ENCODE assay signal across 12 mouse cellular contexts in genomic region chr15:10738354-10739142, GRCm38 (mm10). TPM values are rescaled to one million over a fixed set of nuclear protein-coding genes. Genes with fewer than 3 reads are reported as not detected.
DNase-seq lines count a peak whose midpoint lies in the region; ATAC-seq and TF ChIP-seq lines count a peak whose summit lies in the region.
"Had no signal": no experiment of that assay in that cellular context is flagged by ENCODE, and none has a peak within 500 bp of the region (broad histone marks: within the 10 kb centered on the region; RNA-seq: fewer than 3 reads in every experiment).

No protein-coding gene starts in this region.

- no peak overlapping the region for H3K4me2 ChIP-seq in heart, postnatal 0 days (ENCODE audit: low read depth, low read length)
- no peak overlapping the region for H3K4me2 ChIP-seq in heart, embryonic 12.5 days
- no peak overlapping the region for H3K4me2 ChIP-seq in neural tube, embryonic 15.5 days
- no peak overlapping the region for H3K4me2 ChIP-seq in lung, embryonic 15.5 days
- H3K4me2 ChIP-seq in stomach, embryonic 16.5 days (ENCODE audit: low read depth, low read length): no peak overlapping the region
- H3K4me2 ChIP-seq: liver, embryonic 15.5 days had no signal

- H3K27ac ChIP-seq in heart, postnatal 0 days (ENCODE audit: low read depth): 0 out of 2 replicates have a peak overlapping the region, but pooled peaks have one; percentile 9
- no peak overlapping the region for H3K27ac ChIP-seq in heart, embryonic 12.5 days (ENCODE audit: poor library complexity, severe bottlenecking)
- no peak overlapping the region for H3K27ac ChIP-seq in neural tube, embryonic 15.5 days (replicated peaks)
- peak overlapping the region; percentile 78 for H3K27ac ChIP-seq in lung, embryonic 15.5 days
- H3K27ac ChIP-seq in stomach, embryonic 16.5 days (ENCODE audit: low read length): peak overlapping the region; percentile 4; the same call in 1 of the 2 replicates
- no peak overlapping the region for H3K27ac ChIP-seq in thymus, adult 2 months (ENCODE audit: control insufficient read depth, insufficient read depth, low read length)
- H3K27ac ChIP-seq: liver, embryonic 15.5 days had no signal

- WGBS in heart, postnatal 0 days: 48% methylated on average over 6 of the region's 6 CpGs
- WGBS in heart, embryonic 12.5 days: 50% methylated on average over 6 of the region's 6 CpGs
- WGBS in neural tube, embryonic 15.5 days: 84% methylated on average over 6 of the region's 6 CpGs
- 38% methylated on average over 6 of the region's 6 CpGs for WGBS in lung, embryonic 15.5 days
- 60% methylated on average over 6 of the region's 6 CpGs for WGBS in stomach, embryonic 16.5 days
- 58% methylated on average over 6 of the region's 6 CpGs for WGBS in thymus, adult 2 months

- no peak overlapping the region for H3K4me3 ChIP-seq in heart, postnatal 0 days (ENCODE audit: low read depth, low read length)
- H3K4me3 ChIP-seq in heart, embryonic 12.5 days: no peak overlapping the region
- no peak overlapping the region for H3K4me3 ChIP-seq in neural tube, embryonic 15.5 days (replicated peaks)
- H3K4me3 ChIP-seq in lung, embryonic 15.5 days: no peak overlapping the region
- no peak overlapping the region for H3K4me3 ChIP-seq in stomach, embryonic 16.5 days (replicated peaks; ENCODE audit: low read length)
- H3K4me3 ChIP-seq in thymus, adult 2 months (ENCODE audit: control insufficient read depth, insufficient read depth, low read length): no peak overlapping the region
- H3K4me3 ChIP-seq: liver, embryonic 15.5 days had no signal

- no peaks in the 10 kb centered on the region for H3K36me3 ChIP-seq in heart, postnatal 0 days (replicated peaks; ENCODE audit: control insufficient read depth, insufficient read depth, low read length)
- no peaks in the 10 kb centered on the region for H3K36me3 ChIP-seq in heart, embryonic 12.5 days
- H3K36me3 ChIP-seq in neural tube, embryonic 15.5 days: no peaks in the 10 kb centered on the region
- H3K36me3 ChIP-seq in lung, embryonic 15.5 days: no peaks in the 10 kb centered on the region
- no peaks in the 10 kb centered on the region for H3K36me3 ChIP-seq in stomach, embryonic 16.5 days (ENCODE audit: control insufficient read depth, insufficient read depth, low read length)
- H3K36me3 ChIP-seq in thymus, adult 2 months (ENCODE audit: control insufficient read depth, insufficient read depth, low read length): no peaks in the 10 kb centered on the region
- H3K36me3 ChIP-seq: liver, embryonic 15.5 days had no signal

- H3K9ac ChIP-seq in heart, postnatal 0 days (replicated peaks; ENCODE audit: low read depth, low read length): no peak overlapping the region
- no peak overlapping the region for H3K9ac ChIP-seq in heart, embryonic 12.5 days
- no peak overlapping the region for H3K9ac ChIP-seq in neural tube, embryonic 15.5 days (replicated peaks)
- no peak overlapping the region for H3K9ac ChIP-seq in lung, embryonic 15.5 days
- H3K9ac ChIP-seq in stomach, embryonic 16.5 days (ENCODE audit: low read length): no peak overlapping the region
- H3K9ac ChIP-seq: liver, embryonic 15.5 days had no signal

- peaks cover 12% of the 10 kb centered on the region; the same call in 1 of the 2 replicates for H3K4me1 ChIP-seq in heart, postnatal 0 days (ENCODE audit: control insufficient read depth, insufficient read depth)
- H3K4me1 ChIP-seq in heart, embryonic 12.5 days (replicated peaks): peaks cover 18% of the 10 kb centered on the region
- H3K4me1 ChIP-seq in neural tube, embryonic 15.5 days: no peaks in the 10 kb centered on the region
- peaks cover 22% of the 10 kb centered on the region for H3K4me1 ChIP-seq in lung, embryonic 15.5 days
- peaks cover 4% of the 10 kb centered on the region; the same call in 1 of the 2 replicates for H3K4me1 ChIP-seq in stomach, embryonic 16.5 days (ENCODE audit: control insufficient read depth, insufficient read depth, low read length)
- no peaks in the 10 kb centered on the region for H3K4me1 ChIP-seq in thymus, adult 2 months (replicated peaks; ENCODE audit: control insufficient read depth, insufficient read depth, low read length)
- H3K4me1 ChIP-seq: liver, embryonic 15.5 days had no signal

- no peak for TF ChIP-seq POLR2A in thymus, adult 2 months (IDR thresholded peaks at IDR 0.05; ENCODE audit: control insufficient read depth, extremely low read depth, insufficient read depth, low read length, poor library complexity)

- no peaks in the 10 kb centered on the region for H3K9me3 ChIP-seq in heart, postnatal 0 days (replicated peaks; ENCODE audit: control insufficient read depth, low read length)
- H3K9me3 ChIP-seq in heart, embryonic 12.5 days (replicated peaks): no peaks in the 10 kb centered on the region
- H3K9me3 ChIP-seq in neural tube, embryonic 15.5 days (replicated peaks): no peaks in the 10 kb centered on the region
- H3K9me3 ChIP-seq in lung, embryonic 15.5 days: no peaks in the 10 kb centered on the region
- H3K9me3 ChIP-seq in stomach, embryonic 16.5 days (replicated peaks; ENCODE audit: control insufficient read depth, low read length): no peaks in the 10 kb centered on the region
- H3K9me3 ChIP-seq: liver, embryonic 15.5 days had no signal

- no peak for TF ChIP-seq CTCF in heart, postnatal 0 days (IDR thresholded peaks at IDR 0.05; ENCODE audit: low read depth)
- TF ChIP-seq CTCF in thymus, adult 2 months (IDR thresholded peaks at IDR 0.05; ENCODE audit: borderline replicate concordance, control insufficient read depth, extremely low read depth, insufficient read depth, low read length, poor library complexity): no peak

- H3K27me3 ChIP-seq in heart, postnatal 0 days (ENCODE audit: control insufficient read depth, insufficient read depth, low read length): no peaks in the 10 kb centered on the region
- peaks cover 16% of the 10 kb centered on the region for H3K27me3 ChIP-seq in heart, embryonic 12.5 days (replicated peaks)
- H3K27me3 ChIP-seq in neural tube, embryonic 15.5 days (replicated peaks): no peaks in the 10 kb centered on the region
- H3K27me3 ChIP-seq in lung, embryonic 15.5 days: no peaks in the 10 kb centered on the region
- no peaks in the 10 kb centered on the region for H3K27me3 ChIP-seq in stomach, embryonic 16.5 days (ENCODE audit: control insufficient read depth, insufficient read depth, low read length)
- no peaks in the 10 kb centered on the region for H3K27me3 ChIP-seq in thymus, adult 2 months (ENCODE audit: control insufficient read depth, insufficient read depth, low read length)
- H3K27me3 ChIP-seq: liver, embryonic 15.5 days had no signal

- TF ChIP-seq EP300 in heart, postnatal 0 days (IDR thresholded peaks at IDR 0.05; ENCODE audit: low read depth): no peak

- ATAC-seq in heart, postnatal 0 days (ENCODE audit: insufficient read depth, low read depth): no peak
- no peak for ATAC-seq in heart, embryonic 12.5 days (ENCODE audit: insufficient number of reproducible peaks, low FRiP score)
- no peak for ATAC-seq in neural tube, embryonic 15.5 days (ENCODE audit: low FRiP score)
- 0 out of 2 replicates have a peak, but pooled peaks have one; percentile 49 for ATAC-seq in lung, embryonic 15.5 days (ENCODE audit: borderline replicate concordance, extremely low read depth, low FRiP score, low TSS enrichment)
- ATAC-seq in stomach, embryonic 16.5 days (ENCODE audit: insufficient read depth, low FRiP score): no peak
- no peak for ATAC-seq in frontal cortex, adult (ENCODE audit: low TSS enrichment)

- DNase-seq in heart, postnatal 0 days (ENCODE audit: low spot score): no peak
- DNase-seq in neural tube, embryonic 10.5 days (ENCODE audit: extremely low spot score, low spot score): peak; percentile 7
- DNase-seq in thymus, adult 2 months: no peak
- DNase-seq: adrenal gland, postnatal 10 days; right cerebral cortex, adult 18-20 months; thymus, postnatal 14 days had no signal

RNA-seq across cellular contexts. Expression of gene Rai14, which starts 24.1 kb away (rescaled TPM):
- 4.7 and 8.9 TPM in 2 replicates for total RNA-seq in heart, postnatal 0 days (2014; rRNA removed; ENCODE audit: low replicate concordance)
- polyA plus RNA-seq in heart, postnatal 0 days (2015; fragmentation: Nextera tagmentation; extraction: Ambion mirVana): 4.0 and 4.1 TPM in 2 replicates
- 25.6 and 27.5 TPM in 2 replicates for polyA plus RNA-seq in heart, embryonic 12.5 days (2016; fragmentation: Nextera tagmentation; extraction: Ambion mirVana)
- 10.2 and 13.2 TPM in 2 replicates for polyA plus RNA-seq in neural tube, embryonic 15.5 days (2015; fragmentation: Nextera tagmentation; extraction: Ambion mirVana)
- polyA plus RNA-seq in lung, embryonic 15.5 days (2015; fragmentation: Nextera tagmentation; extraction: Ambion mirVana): 60.5 and 69.9 TPM in 2 replicates
- polyA plus RNA-seq in stomach, embryonic 16.5 days (2015; fragmentation: Nextera tagmentation; extraction: Ambion mirVana): 21.3 and 21.6 TPM in 2 replicates
- polyA plus RNA-seq in thymus, adult 2 months (2012; rRNA removed): 1.3 and 1.6 TPM in 2 replicates

Comparison
In these comparisons a context has a peak if more than half of its experiments do, and no peak if none do; other contexts are left out.
1. H3K27ac ChIP-seq: peak in heart, postnatal 0 days (single experiment), lung, embryonic 15.5 days (single experiment) and stomach, embryonic 16.5 days (single experiment); none in heart, embryonic 12.5 days (single experiment), neural tube, embryonic 15.5 days (single experiment) and thymus, adult 2 months (single experiment).